Mouse (Mus musculus) thymus, adult 2 months (tissue): Measurements from ENCODE around the gene Icam4.
"Not testable (repeated sequence)": the region's sequence is repeated elsewhere in the genome, so short reads cannot be mapped to it uniquely, and the experiment has no call there.

Experiments used
- CTCF ChIP-seq: fragments of 200-500 bp; IDR thresholded peaks from 2 replicates; pipeline ENCODE4 v1.5.1; 2012; ENCODE audit warnings: mild to moderate bottlenecking, control low read depth, low read length, moderate library complexity, borderline replicate concordance; ENCODE audit not compliant: control insufficient read depth, poor library complexity, insufficient read depth; ENCODE audit errors: extremely low read depth
- POLR2A ChIP-seq: fragments of 200-500 bp; IDR thresholded peaks from 2 replicates; pipeline ENCODE4 v1.6.1; 2012; ENCODE audit warnings: mild to moderate bottlenecking, low read length, control low read depth, moderate library complexity; ENCODE audit not compliant: control insufficient read depth, poor library complexity, insufficient read depth; ENCODE audit errors: extremely low read depth

DNA sequence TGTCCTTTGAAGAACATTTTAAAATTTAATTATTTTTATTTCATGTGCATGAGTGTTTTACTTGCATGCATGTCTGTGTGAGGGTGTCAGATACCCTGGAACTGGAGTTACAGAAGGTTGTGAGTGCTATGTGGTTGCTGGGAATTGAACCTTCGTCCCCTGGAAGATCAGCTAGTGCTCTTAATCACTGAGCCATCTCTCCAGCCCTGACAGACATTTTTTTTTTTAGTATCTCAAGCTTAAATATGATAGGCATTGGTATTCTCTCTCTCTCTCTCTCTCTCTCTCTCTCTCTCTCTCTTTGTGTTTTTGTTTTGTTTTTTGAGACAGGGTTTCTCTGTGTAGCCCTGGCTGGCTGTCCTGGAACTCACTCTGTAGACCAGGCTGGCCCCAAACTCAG is 15.6 kb downstream of the Icam4 start:
- TF ChIP-seq CTCF, POLR2A: not testable (repeated sequence)
